Mouse (Mus musculus) heart, postnatal 10 days (tissue): ENCODE results near the gene Lsm12. TPM values are rescaled to one million over a fixed set of nuclear protein-coding genes. Genes with fewer than 3 reads are reported as not detected.

Source experiments
- DNase-seq, 2 experiments: peaks; one replicate each; pipeline ENCODE4 v3.0.0; 2021
- intact Hi-C: fragments of 180-260 bp; cut with DNase I; formaldehyde crosslinking; loops from one replicate; pipeline ENCODE4 v1.15.1; 2025
- total RNA-seq, 2 experiments: library from RNA; stranded (reverse); gene quantifications; 2 replicates each; pipeline ENCODE4 v1.2.3; 2021

Lsm12 gene
- 10 to 100 TPM; 58.5 to 61.4 TPM for total RNA-seq

GRCm38 (mm10) chr11:102184646-102185495 lies at the start of gene Lsm12:
Gene Lsm12, minus strand, starts transcription at chr11:102185296.
- peak; percentile 96 to 98 for DNase-seq
- intact Hi-C loops: loop anchor here (2.0 kb wide), 1 partner anchor 40 kb away; no protein-coding TSS in a partner anchor

DNA sequence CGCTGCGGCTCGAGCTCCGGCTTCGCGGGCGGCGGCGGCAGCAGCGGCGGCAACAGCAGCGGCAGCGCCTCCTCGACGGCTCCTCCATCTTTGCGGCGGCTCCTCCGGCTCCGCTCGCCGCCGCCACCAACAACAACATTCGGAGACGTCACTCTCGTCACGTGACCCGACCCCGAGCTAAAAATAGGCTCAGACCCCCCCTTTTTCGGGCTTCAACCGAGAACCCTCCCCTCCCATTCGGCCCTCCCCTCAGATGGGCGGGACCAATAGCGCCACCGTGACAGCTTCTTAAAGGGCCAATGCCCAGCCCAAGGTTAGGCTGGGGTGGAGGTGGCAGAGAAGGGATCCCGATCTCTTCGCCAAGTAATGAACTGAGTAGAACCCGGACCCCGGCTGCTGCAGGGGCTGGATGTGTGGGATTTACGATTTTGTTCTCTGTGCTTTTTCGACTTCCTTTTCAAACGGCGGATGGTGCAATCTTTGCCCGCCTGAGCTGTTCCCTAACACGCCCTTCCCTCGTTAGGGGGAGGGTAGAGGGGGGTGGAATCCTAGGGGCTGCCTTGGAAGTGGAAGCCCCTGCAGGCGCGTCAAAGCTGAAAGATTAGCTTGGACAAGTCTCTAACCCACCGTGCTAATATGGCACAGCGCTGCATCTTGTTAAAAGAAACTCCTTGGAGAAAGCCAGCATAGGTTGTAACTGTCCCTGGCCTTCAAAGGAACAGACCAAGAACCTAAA lies 45.1 kb upstream of the Lsm12 start, which contains the start of gene Hdac5:
TSS of gene Hdac5 (minus strand) at position 161 of the 736 bp plus-strand sequence.
- intact Hi-C loops: loop anchor here (1.0 kb wide), 1 partner anchor 18 kb away; the partner anchor contains the start of gene BC030867
- peak; percentile 99 for DNase-seq

DNA sequence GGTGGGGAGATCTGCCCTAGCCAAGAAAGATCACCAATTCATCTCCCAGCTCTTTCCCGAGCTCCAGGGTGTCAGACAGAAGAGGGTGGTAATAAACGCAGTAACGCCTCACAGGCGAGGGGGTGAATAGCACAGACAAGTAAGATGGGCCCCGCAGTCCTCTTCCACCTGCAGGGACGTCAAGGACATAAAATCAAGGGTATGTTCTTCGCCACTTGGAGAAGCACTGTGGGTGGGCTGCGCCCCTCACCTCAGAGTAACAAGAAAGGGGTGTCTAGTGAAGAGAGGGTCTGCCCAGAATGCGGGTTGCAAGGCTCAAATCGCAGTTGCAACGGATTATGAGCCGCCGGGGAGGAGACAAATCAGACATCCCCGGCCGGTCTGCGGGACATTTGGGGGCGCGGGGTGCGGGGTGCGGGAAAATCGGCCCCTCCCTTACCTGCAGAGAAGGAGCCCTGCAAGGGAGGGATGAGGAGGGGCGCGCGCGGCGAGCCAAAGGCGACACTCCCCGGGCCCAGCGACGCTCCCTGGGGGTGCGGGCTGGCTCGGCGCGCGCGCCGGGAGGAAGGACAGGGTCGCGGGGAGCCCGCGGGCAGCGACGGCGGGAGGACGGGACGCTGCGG lies 44.3 kb upstream of the Lsm12 start:
- peak in 1 of 2 experiments; percentile 49 for DNase-seq
- intact Hi-C loops: no loop called here

DNA sequence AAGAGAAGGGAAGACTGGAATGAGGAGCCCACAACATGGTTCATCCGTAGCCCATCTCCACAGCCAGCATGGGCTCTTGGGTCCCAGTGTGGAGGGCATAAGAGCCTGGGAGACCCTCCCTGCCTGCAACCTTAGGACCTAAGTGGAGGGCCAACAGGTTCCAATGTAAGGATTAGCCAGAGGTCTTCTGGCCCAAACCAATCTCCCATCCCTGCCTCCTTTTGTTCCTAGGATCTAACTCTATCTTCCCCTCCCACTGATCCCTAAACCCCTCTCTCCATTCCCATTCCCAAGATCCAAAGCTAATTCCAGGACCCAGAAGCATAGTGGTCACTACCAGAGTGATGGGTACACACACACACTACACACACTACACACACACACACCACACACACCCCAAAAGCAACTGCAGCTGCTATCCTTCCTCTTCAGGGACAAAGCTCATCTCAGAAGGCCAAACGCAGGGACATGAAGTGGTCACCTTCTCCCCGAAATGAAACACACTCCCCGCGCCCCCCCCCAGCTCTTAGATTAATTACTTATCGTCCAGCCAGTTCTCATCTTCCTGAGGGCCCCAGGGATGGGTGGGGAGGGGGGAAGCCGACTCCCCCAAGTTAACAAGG lies 43.7 kb upstream of the Lsm12 start:
- intact Hi-C loops: no loop called here
- DNase-seq: no peak

- no peak for DNase-seq
- intact Hi-C loops: no loop called here
Observed at GRCm38 (mm10) chr11:102228191-102228545, 43.1 kb upstream of the Lsm12 start.

GRCm38 (mm10) chr11:102227270-102228190 lies 42.4 kb upstream of the Lsm12 start:
- DNase-seq: no peak
- intact Hi-C loops: no loop called here

GRCm38 (mm10) chr11:102226067-102226978 lies 41.2 kb upstream of the Lsm12 start:
- intact Hi-C loops: no loop called here
- no peak for DNase-seq

DNA sequence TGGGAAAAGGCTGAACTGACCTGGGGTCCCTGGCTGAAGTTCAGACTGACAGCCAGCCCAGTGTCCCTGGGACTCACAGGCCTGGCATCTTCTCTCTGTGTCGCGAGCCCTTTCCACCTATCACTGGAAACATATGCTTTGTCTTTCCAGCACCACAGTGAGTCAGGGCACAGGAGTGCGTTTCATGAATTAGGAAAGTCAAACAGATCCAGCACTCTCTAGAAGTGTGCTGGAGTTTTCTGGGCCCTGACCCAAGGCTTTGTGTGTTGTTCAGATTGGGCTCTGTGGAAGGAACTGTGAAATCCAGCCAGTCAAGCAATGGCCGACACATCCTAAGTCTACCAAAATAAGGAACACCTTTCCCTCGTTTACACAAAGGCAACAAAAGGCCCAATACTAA lies 40.1 kb upstream of the Lsm12 start:
- intact Hi-C loops: loop anchor here (2.0 kb wide), 1 partner anchor 40 kb away; the partner anchor contains the start of gene Lsm12
- DNase-seq: no peak

GRCm38 (mm10) chr11:102224686-102225085 lies 39.6 kb upstream of the Lsm12 start:
- intact Hi-C loops: loop anchor here (2.0 kb wide), 1 partner anchor 40 kb away; the partner anchor contains the start of gene Lsm12
- DNase-seq: peak in 1 of 2 experiments; percentile 55

DNA sequence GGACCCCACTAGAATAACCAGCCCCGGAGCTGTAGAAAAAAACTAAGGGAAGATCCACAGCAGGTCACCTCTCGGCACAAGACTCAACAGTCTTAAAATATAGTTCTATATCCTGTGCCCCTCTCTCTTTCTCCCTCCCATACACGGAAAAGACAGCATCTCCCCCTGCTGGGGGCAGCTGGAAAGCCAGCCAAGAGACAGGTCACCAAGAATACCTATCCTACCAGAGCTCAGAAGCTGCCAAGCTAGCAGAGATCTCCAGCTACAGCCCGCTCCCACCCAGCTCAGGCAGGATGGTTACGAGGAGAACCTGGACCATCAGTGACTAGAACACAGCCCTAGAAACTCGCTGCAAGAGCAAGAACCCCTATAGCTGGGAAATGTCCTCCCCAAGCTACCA lies 38.1 kb upstream of the Lsm12 start:
- intact Hi-C loops: loop anchor here (2.0 kb wide), 1 partner anchor 66 kb away; the partner anchor contains the start of gene Tmem101
- DNase-seq: peak; percentile 73 to 77

DNA sequence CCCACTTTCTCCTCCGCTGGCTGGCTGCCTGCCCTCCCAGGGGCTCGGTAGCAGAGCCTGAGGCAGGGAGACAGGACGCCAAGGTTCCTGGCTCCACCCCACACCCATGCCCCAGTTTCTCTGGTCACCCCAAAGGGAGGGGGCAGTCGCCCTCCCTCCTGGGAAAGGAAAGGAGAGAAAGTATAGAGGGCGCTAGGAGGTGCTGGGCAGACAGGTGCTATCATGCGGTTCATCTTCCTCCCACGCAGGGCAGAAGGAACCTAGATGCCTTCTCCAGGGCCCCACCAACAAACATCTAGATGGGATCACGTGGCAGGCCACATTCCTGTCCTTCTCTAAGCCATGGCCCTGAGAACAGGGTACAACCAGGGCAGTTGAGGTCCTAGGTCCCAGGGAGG lies 36.9 kb upstream of the Lsm12 start:
- intact Hi-C loops: loop anchor here (2.0 kb wide), 1 partner anchor 65 kb away; the partner anchor contains the start of gene Tmem101
- DNase-seq: no peak

DNA sequence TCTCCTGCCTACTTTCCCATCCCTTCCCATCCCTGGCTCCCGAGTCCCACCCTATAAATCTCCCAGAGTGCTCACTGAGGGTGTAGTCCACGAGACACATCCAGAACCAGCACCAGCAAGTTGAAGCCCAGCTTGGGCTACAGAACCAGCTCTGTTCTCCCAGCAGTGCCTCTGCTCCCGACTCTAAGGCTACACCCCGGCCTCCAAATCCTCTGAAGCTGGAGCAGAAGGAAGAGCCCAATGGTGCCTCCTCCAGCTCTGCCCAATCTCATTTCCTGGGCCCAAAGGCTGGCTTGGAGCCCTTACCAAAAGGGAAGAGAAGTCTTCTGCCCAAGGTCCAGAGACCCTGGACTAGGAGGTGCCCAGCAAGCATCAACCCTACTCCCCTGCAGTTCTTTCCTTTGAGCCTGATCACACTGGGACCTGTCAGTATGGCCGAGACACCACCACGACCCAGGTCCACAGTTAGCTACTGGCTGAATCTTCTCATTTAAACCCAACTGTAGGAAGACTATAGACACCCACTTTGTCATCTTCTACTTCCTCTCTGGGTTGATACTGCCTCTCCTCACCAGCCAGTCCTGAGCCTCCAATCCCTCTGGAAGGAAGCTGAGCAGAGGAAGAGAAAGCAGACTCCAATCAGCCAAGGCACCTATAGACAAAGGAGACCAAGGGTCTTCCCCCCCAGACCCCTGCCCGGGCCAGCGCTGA lies 36.3 kb upstream of the Lsm12 start:
- intact Hi-C loops: no loop called here
- DNase-seq: no peak

DNA sequence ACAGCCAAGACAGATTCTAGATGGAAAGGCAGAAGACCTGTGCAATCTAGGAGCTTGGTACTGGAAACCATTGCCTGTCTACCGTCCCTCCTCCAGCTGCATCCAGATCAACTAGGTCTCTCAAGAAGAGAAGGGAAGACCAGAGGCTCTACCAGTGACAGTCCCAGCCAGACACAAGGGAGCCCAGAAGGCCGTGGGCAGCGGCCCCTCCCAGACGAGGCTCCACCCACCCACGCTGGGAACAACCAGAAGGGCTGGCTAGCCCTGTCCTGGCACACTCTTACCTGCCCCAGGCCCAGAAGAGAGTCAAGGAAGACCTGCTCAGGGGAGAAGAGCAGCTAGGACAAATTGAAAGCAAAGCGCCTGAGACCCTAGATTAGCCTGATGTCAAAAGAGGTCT lies 35.4 kb upstream of the Lsm12 start:
- intact Hi-C loops: no loop called here
- no peak for DNase-seq

DNA sequence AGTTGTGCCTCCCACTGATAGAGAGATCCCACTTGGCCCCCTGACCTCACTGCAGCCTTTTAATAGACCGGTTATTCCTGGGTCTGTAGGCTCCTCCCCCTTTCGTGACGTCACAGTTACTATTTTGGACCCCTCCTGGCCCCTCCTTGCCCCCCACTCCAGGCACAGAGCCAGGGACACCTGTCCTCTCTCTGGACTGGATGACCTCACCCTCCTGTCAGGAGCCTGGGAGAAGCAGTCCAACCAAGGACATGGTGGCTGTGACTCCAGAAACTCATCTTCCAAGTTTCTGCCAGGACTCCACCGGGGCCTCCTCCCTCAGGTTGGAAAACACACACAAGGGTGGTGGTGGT lies 34.9 kb upstream of the Lsm12 start:
- DNase-seq: peak; percentile 94 to 95
- intact Hi-C loops: no loop called here

GRCm38 (mm10) chr11:102219247-102219993 lies 34.3 kb upstream of the Lsm12 start:
- intact Hi-C loops: no loop called here
- peak in 1 of 2 experiments; percentile 60 for DNase-seq

GRCm38 (mm10) chr11:102218783-102219182 lies 33.7 kb upstream of the Lsm12 start:
- peak; percentile 98 to 99 for DNase-seq
- intact Hi-C loops: no loop called here

DNA sequence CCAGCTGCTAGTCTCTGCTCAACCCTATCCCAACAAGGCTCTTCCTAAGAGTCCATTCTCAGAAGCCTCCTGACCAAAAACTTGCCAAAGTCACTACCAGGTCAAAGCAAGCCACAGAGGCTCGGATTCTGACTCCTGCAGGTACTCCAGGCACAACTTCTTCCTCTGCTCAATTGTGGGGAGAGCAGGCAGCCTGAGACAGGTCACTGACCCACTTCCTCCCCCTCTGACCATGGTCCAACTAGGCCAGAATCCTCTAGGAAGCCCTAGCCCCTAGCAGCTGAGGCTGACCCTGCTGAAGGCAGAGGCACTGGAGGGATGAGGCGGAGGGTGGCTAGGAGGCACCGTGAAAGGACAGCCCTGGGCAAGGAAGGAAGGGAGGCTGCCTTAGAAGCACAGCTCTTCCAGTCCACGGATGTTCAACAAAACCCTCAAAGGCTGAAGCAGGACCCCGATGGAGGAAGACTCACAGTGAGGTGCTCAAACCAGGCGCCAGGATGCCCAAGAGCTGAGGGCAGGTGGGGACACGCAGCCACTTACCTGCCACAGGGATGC lies 32.9 kb upstream of the Lsm12 start:
- intact Hi-C loops: no loop called here
- peak in 1 of 2 experiments; percentile 49 for DNase-seq
